ENCODE assay signal across 21 mouse cellular contexts in genomic region chr6:84661451-84662112, GRCm38 (mm10).
DNase-seq lines count a peak whose midpoint lies in the region; TF ChIP-seq lines count a peak whose summit lies in the region.
"Had no signal": no experiment of that assay in that cellular context is flagged by ENCODE, and none has a peak within 500 bp of the region (broad histone marks: within the 10 kb centered on the region; RNA-seq: fewer than 3 reads in every experiment).

No protein-coding gene starts in this region.

- peaks cover 11% of the 10 kb centered on the region for H3K4me1 ChIP-seq in megakaryocyte, embryonic 14.5 days
- H3K4me1 ChIP-seq: heart, embryonic 12.5 days; midbrain, embryonic 15.5 days had no signal

- no peaks in the 10 kb centered on the region for H3K79me2 ChIP-seq in C2C12 (ENCODE audit: control insufficient read depth, insufficient read depth)

- H3K4me3 ChIP-seq in C2C12 (ENCODE audit: insufficient read depth, poor library complexity, severe bottlenecking) = no peak overlapping the region
- H3K4me3 ChIP-seq in megakaryocyte, embryonic 14.5 days (replicated peaks) = peak overlapping the region; percentile 26
- H3K4me3 ChIP-seq: embryonic facial prominence, embryonic 13.5 days; forebrain, embryonic 10.5 days; heart, embryonic 12.5 days; limb, embryonic 15.5 days; midbrain, embryonic 15.5 days had no signal

- H3K9me3 ChIP-seq in megakaryocyte, embryonic 14.5 days = no peaks in the 10 kb centered on the region
- H3K9me3 ChIP-seq: embryonic facial prominence, embryonic 13.5 days; forebrain, embryonic 10.5 days; heart, embryonic 12.5 days; limb, embryonic 15.5 days; midbrain, embryonic 15.5 days had no signal

- peak; percentile 43 for DNase-seq in 3T3-L1 (ENCODE audit: low read depth, low spot score)
- DNase-seq in brain, adult 2 months (ENCODE audit: low read depth, low spot score) = peak; percentile 66
- no peak for DNase-seq in layer of hippocampus, postnatal 10 days (ENCODE audit: low spot score in 2 of 2)
- no peak for DNase-seq in spleen, adult 12 weeks (ENCODE audit: low spot score)
- DNase-seq in urinary bladder, postnatal 14 days (ENCODE audit: low spot score) = no peak
- DNase-seq: adrenal gland, postnatal 36 days; cerebellum, adult 11-12 months; cerebellum, postnatal 36 days; gastrocnemius, postnatal 36 days; kidney, adult 11 months; kidney, postnatal 25 days; layer of hippocampus, adult 9-11 months; lung, adult 18-20 months; lung, postnatal 4 days had no signal

- H3K27me3 ChIP-seq in C2C12 (ENCODE audit: control insufficient read depth, insufficient read depth, insufficient read length) = no peaks in the 10 kb centered on the region
- no peaks in the 10 kb centered on the region for H3K27me3 ChIP-seq in megakaryocyte, embryonic 14.5 days (replicated peaks)
- H3K27me3 ChIP-seq: embryonic facial prominence, embryonic 13.5 days; heart, embryonic 12.5 days; limb, embryonic 15.5 days; midbrain, embryonic 15.5 days had no signal

- no peaks in the 10 kb centered on the region for H3K79me3 ChIP-seq in C2C12 (ENCODE audit: low read depth)

- no peak overlapping the region for H3ac ChIP-seq in C2C12 (ENCODE audit: control insufficient read depth, insufficient read length, low read depth)

- no peaks in the 10 kb centered on the region for H3K36me3 ChIP-seq in C2C12 (ENCODE audit: control insufficient read depth, insufficient read depth)
- H3K36me3 ChIP-seq in megakaryocyte, embryonic 14.5 days (replicated peaks; ENCODE audit: low read length) = no peaks in the 10 kb centered on the region
- H3K36me3 ChIP-seq: embryonic facial prominence, embryonic 13.5 days; forebrain, embryonic 10.5 days; heart, embryonic 12.5 days; limb, embryonic 15.5 days; midbrain, embryonic 15.5 days had no signal

- TF ChIP-seq CTCF in C2C12 (IDR thresholded peaks at IDR 0.05; ENCODE audit: control insufficient read depth, insufficient read depth, insufficient read length) = no peak

TF ChIP-seq in C2C12, 6 proteins besides CTCF, POLR2A, EP300 and RAD21:
- TF ChIP-seq MYOD1 (IDR thresholded peaks at IDR 0.05; ENCODE audit: control insufficient read depth, insufficient read length, low read depth) (peak; percentile 20), CEBPB (IDR thresholded peaks at IDR 0.05; ENCODE audit: low read depth) (no peak), FOSL1 (IDR thresholded peaks at IDR 0.05; ENCODE audit: insufficient read depth, low read length, poor library complexity, severe bottlenecking) (no peak)

Comparison
In these comparisons a context has a peak if more than half of its experiments do, and no peak if none do; other contexts are left out.
1. DNase-seq: peak in 3T3-L1 (single experiment) and brain, adult 2 months (single experiment); none in layer of hippocampus, postnatal 10 days (0 of 2), spleen, adult 12 weeks (single experiment) and urinary bladder, postnatal 14 days (single experiment).